Mouse (Mus musculus) C2C12 (cell line): ENCODE data around the gene Dnaaf5.

ENCODE experiments used
- CEBPB ChIP-seq: IDR thresholded peaks from one replicate; pipeline ENCODE4 v1.6.1; 2011; ENCODE audit warnings: low read depth, mild to moderate bottlenecking, control low read depth, moderate library complexity
- CTCF ChIP-seq: IDR thresholded peaks from one replicate; pipeline ENCODE4 v1.5.1; 2011; ENCODE audit not compliant: control insufficient read depth, insufficient read depth, insufficient read length

DNA sequence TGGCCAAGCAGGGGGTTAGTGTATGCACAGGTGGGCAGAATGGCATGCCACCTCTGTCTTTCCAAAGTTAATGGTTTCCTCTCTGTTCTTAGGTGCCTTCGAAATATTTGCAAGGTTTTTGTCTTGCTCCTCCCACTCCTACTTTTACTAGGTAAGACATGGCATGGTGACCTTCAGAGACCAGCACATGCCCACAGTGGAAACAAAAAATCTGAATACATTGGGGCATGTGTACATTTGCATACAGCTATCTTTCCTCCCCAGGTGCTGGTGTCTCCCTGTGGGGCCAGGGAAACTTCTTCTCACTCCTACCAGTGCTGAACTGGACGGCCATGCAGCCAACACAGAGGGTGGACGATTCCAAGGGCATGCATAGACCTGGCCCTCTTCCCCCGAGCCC, 84.4 kb downstream of the Dnaaf5 start:
- TF ChIP-seq CTCF, result no peak
- TF ChIP-seq CEBPB, result no peak
